Mouse (Mus musculus): ENCODE data around the gene 0610010K14Rik.

- peak; percentile 49; the same call in 1 of the 2 replicates for TF ChIP-seq NELFE (IDR thresholded peaks at IDR 0.05; ENCODE audit: low read depth, low read length)
- 0 out of 2 replicates have a peak, but pooled peaks have one; percentile 37 for TF ChIP-seq MXI1 (IDR thresholded peaks at IDR 0.05; ENCODE audit: low read depth, low read length)
Measured at GRCm38 (mm10) chr11:70201691-70202090, 36.0 kb downstream of the 0610010K14Rik start.

Measured in CH12.LX (cell line).